Mouse (Mus musculus): ENCODE measurements around the gene Prickle1. TPM values are rescaled to one million over a fixed set of nuclear protein-coding genes. Genes with fewer than 3 reads are reported as not detected.

Prickle1 gene
- total RNA-seq, 2 experiments from 2014 or later, result 75.8 to 77.5 TPM

DNA sequence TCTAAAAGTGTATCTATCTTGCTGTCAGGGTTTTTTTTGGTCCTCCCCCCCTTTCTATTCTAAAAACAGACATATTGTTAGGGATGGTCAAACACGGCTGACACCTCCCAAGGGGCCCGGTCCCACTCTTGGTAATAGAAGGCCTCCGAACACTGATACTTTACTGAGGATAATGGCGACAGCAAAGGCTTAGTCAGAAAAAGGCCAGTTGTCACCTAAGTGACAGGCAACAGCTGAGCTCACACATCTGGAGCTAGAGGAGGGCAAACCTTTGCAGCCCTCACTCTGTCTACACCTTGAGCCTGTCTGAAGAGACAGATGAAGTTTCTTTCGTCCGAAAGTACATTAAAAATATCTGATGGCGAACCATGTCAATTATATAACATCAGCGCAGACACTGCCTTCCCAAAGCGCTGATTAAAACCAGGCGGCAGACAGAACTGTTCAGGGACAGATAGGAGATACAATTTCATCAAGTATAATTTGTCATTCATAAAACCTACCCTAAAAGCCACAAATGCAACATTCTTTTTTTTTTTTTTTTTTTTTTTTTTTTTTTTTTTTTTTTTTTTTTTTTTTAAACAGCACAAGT, 1.3 kb downstream of the Prickle1 start:
- peak in 1 of 2 experiments; percentile 44 for DNase-seq

DNA sequence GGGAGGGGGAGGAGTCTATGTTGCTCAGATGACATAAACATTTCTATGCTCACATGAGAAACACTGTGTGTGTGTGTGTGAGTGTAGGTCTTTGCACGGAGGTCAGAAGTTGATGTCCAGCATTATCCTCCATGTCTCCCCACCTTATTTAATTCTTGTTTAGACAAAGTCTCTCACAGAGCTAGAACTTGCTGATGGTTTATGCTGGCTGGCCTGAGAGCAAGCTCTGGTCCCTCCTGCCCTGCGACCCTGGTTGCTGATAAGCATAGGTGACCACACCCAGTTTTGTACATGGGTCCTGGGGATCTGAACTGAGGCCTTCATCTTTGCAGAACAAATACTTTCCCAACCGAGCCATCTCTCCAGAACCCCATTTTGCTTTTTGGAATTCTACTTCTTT, 3.1 kb downstream of the Prickle1 start:
- no peak for DNase-seq

DNA sequence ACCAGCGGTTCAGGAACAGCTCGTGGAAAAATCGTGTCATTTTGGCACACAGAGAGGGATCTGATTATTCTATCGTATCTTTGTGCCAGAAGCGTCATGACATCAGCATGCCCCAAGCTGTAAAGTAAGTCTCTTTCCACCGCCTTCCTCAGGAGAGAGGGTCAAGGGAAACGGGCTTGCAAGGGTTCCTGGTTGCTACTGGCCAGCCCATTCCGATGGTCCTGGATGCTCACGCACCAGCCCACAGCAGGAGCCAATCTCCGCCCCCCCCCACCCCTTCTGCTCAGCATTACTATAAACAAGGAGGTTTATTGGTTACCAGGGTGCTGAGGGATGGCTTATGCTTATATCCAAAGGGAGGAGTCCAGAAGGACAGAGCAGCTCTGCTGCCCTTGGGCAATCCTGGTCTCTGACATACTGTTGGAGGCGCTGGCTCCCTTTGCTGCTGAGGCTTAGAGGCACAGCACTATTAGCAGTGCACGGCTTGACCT, 3.8 kb downstream of the Prickle1 start:
- DNase-seq, result no peak

DNA sequence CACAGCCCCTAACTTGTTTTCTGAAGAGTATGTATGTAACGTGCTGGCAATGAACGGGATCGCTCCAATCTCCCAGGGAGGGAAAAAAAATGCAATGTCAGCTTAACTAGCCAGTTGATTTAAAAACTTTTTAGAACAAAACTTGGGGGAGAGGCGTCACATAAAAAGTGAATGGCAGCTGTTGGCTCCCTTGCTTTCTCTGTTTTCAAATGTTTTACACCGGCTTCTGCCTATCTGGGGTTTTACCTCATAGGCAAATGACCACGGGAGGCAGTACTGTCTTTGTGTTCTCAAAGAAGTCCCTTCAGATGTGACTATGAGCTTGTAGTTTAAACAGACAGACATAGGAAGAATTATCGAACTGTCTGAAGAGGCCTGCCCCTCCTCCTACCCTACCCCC, 4.3 kb downstream of the Prickle1 start:
- no peak for DNase-seq

DNA sequence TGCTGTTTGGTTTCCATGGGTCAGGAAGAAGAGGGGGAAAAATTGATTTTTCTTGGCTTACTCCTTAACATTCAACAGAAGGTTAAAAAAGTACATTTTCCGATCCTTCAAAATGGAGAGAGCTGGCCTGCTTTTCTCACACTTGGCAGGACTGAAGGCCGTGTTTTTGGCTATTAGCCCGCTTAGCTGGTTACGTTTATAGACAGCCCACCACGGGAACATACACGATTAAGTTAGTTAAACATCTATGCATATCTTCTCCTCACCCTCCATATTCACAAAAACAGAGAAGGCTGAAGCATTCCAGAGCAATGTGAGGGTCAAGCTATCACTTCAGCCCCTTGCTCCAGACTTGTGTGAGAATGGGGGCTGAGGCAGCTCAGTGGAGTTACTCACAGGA, 7.3 kb downstream of the Prickle1 start:
- DNase-seq, result no peak

DNA sequence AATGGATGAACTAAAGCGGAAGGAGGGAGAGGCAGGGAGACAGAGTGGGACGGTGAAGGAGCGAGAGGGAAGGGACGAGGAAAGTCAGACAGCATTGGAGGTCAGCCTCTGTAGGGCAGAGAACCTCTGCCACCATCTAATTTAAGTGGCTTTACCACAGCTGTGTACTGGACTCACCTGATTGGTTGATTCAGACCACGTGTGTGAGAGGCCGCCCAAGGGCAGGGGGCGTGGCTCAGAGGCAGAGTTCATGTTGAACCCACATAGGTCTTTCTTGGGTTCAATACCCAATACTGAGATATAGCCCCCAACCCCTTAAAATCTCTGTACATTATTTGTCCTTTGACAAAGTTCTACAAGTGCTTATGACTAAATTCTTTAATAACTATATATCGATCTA, 8.0 kb downstream of the Prickle1 start:
- no peak for DNase-seq

DNA sequence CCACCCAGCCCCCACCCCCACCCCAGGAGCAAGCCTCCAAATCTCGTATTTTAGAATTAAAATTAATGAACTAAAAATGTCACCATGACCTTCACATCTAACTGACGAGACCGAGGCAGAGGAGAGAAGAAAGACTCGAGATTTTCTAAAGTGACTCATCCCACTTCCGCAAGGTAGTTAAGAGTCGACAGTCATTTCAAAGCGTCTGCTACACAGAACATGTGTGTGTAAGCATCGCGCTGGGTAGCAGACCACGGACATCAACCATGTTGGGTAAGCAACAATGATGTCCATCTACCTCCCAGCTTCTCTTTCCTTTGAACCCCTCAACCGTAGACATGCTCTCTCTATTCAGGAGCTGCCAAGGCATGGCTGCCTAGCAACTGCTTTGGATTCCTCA, 12.6 kb downstream of the Prickle1 start:
- no peak for DNase-seq

DNA sequence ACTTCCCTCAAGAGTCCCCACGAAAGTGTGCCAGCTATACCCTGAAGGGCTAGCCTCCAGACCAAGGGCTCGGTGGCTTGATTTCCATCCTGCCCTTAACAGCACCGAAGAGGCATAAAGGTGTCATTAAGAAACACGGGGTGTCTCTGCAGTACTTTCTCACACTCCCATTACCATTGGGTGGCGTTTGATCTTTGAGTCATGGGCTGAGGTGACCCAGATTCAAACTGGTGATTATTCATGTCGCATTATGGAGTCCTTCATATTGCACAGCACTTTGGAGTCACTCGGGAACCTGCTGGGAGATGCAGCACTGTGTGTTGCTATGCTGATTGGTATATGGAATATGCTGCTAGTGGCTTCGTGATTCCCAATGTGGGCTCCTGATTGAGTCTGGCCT, 14.0 kb downstream of the Prickle1 start:
- DNase-seq, result no peak

DNA sequence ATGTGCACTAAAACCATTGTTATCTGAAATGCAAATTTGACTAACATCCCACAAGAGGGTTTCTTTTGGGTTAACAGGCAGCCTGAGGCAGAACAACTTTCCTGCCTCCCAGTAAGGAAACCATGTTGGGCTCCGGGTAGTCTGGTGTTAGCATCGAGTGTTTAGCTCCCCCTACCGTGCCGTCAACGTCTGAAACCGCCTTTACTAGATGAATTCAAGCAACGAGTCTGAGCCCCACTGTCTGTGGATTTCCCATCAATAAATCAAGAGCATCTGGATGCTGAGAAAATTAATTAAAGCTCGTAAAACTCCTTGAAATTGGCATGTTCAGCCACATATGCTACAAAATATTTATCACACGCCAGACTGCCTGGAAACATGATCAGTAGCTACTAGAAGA, 15.8 kb downstream of the Prickle1 start:
- no peak for DNase-seq

DNA sequence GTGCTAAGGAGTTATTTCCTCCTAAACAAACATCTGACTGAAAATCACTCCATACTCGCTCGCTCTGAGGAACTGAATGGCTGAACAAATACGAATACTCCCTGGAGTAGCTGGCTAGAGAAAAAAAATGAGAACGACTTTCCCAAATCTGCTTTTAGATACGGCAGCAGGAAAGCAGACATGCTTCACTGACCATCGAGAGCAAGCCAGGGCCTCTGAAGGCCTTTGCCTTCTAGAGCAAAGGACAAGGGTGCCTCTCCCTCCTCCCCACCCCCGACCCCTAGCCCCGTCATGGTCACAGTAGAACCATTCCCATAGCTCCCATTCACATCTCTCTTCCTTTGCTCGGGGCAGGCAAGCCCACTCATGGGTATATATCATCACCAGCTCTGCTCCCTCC, 16.6 kb downstream of the Prickle1 start:
- no peak for DNase-seq

DNA sequence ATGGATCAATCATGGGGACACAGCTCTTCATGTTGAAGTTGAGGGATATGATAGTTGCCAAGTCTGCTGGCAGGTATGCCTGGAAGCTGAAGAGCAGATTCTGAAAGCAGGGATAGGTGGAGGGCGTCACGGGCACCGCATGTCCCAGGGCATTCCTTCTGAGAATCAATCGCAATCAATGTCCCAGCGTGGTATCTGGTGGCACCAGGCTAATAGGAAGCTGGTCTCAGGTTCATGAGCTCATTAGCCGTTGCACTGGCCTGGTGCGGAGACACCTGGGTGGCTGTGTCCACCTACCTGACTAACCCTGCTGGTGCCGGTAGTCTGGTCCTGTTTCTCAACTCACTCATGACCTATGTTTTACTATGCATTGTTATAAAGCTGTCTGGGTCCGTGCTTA, 19.3 kb downstream of the Prickle1 start:
- no peak for DNase-seq

DNA sequence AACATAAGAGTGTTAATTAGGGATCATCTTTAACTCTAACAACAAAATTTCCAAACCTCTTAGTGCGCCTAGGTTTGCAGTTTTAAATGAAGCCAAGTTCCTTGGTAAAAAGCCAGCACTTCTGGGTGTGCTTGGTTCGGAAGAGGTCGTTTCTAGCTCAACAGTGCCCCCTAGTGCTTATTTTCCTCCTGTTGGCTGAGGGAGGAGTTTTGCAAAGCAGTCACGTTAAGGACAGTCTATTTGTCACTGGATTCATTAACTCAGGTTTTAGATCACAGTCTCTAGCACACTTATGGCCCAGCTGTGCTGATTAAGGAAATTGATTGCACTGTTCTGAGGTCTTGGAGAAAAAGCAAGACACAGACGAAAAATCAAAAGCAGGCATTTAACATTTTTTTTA, 19.8 kb downstream of the Prickle1 start:
- DNase-seq, result peak; percentile 50 to 71

DNA sequence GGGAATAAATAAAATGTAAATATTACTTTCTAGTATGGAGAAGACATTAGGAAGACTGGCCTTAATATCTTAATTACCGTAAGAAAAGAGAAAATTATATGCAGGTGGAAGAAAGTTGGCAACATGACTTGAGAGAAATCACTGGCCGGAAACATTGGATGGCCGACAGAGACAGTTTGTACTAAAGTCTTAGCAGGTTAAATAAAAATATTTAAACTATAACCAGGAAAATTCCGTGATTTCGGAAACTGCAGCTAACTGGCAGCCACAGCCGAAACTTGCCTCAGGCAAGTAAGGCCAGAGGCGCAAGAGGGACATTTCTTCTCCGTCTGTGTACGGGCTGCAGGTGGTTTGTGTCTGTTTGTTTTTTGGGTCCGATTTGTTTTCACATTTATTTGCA, 22.8 kb downstream of the Prickle1 start:
- no peak for DNase-seq

DNA sequence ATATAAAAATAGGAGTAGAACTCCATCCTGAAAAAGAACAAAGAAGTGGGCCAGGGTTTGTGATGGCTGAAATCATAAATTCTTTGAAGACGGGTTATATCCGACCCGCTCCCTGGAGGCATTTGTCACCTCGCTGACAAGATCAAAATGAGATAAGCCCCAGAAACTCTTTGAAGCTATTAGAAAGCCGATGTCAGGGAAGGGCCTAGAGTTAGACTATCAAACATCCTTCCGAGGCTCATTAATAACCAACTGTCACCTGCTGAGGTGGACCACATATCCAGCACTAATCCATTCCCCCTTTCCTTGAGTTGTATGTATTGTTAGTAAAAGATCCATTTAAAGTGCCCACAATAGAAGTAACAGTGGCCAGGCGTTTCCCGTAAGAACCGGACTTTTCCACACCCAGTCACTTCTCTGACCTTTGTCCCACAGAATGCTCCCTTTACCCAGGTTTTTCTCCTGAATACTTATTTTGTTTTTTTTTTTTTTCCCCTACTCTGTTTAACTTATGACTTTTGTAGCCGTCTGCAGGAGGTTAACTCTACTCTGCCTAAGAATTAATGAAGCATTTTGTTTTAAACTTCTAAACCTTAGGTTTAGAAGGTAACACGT, 24.7 kb downstream of the Prickle1 start:
- DNase-seq, result no peak

DNA sequence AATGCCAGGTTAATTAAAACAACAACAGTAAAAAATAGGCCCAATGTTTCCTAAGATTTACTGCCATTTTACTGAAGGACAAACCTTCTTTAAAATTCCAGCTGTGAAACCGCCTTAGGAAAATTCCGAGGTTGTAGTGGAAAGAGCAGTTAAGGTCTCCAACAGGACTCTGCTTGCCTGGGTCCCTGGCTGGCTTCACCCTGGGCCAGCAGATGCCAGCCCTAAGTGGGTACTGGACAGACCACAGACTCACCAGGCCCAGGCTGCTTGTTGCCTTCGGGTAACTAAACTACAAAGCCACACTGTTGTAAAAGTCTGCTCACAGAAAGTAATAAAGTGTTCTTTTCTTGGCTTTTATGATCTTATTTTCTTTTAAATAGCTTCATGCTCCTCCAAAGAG, 26.8 kb downstream of the Prickle1 start:
- no peak for DNase-seq

DNA sequence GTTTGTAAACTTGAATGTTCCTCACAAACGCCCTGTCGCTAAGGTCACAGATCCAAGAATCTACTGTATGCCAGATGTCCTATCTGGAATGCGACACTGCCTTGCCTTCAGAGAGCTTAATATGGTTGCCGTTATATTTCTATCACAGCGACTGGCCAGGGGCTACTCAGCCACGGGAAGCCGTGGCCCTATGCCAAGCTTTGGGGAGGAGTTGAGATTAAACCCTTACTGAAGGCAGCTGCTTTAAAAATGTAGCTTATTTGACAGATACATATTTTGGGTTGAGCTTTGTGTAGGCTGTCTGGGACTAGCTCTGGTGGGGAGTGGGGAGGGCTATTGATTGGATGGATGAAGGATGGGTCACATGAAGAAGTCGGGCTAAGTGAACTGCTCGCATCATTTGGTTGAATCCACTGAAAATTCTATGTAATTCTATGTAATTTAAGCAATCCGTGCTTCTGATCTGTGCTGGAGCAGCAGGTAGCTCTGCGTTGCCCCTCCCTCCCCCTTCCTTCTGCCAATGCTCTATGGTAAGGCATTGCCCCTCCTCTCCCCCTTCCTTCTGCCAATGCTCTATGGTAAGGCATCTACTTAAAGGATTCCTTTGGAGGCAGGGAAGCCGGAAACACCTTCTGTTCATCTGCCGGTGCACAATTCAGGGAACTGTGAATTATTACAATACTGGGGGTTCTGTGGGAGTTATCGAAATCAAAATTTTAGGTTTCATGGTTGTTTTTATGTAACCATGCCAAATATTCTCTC, 28.0 kb downstream of the Prickle1 start:
- DNase-seq, result no peak

DNA sequence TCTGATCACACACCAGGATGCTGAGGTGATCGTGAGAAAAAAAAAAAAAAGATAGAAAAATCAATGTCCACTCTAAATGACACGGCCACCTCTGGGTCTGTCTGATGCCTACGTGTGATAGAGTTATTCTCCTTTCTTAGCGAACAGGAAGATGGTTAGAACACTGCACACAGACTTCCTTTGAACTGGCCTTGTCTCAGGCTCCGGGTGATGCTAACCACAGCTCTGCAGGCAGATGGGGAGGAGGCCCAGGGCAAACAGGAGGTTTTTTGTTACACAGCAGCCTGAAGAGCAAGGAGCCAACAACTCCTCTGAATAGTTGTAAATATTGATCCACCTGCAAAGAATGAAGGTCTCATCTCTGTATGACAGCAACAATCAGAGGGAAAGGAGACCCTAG, 32.2 kb downstream of the Prickle1 start:
- DNase-seq, result no peak

DNA sequence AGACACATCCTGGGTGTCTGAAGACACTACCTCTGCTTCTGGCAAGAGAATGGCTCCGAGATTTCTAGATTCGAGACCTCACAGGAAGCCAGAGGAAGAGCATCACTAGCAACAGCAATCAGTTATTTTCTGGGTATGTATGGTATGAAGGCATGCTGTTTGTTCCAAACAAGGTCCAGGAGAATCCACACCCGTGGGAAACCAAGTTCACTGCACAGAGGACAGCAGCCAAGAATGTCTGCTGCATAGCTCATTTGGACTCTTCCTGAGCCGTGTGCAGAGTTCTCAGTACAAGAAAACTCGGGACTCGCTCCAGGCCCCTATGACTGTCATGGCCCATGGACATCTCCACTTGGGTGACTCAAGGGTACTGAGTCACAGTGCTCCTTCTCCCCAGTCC, 34.2 kb downstream of the Prickle1 start:
- no peak for DNase-seq

DNA sequence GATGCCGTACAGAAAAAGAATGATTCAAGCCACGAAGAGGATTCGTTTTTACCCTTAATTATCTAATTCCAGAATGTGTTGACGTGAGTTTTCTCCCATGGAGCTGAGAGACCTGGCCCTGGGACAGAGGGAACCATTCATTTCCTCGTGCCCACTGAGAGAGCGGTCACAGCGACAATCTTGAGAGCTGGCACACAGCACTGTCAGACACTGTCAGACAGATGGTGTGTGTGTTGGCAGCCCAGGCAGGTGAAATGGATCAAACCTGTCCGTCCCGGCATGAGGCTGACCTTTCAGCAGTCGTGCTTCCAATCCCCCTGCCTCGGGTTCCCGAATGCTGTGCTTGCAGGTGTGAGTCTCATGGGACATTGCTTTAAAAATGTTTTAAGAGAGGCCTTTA, 37.3 kb downstream of the Prickle1 start:
- DNase-seq, result no peak

DNA sequence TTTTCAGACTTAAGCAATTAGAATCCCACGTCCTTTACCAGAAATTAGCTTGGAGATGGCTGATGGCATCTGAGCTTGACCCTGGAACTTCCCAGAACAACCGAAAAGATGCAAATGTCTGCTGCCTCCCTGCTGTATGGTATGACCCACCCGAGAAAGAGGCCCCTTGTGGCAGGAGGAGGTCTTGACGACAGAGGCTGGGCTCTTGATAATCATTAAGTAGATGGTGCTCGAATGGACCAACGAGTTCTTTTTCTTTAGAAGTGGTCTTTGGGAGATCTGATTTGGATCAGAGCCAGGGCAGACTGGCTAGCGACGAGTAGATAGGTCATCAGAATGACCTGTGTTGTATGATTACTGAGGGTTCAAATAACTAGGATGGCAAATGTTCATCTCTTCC, 40.0 kb downstream of the Prickle1 start:
- DNase-seq, result no peak

DNA sequence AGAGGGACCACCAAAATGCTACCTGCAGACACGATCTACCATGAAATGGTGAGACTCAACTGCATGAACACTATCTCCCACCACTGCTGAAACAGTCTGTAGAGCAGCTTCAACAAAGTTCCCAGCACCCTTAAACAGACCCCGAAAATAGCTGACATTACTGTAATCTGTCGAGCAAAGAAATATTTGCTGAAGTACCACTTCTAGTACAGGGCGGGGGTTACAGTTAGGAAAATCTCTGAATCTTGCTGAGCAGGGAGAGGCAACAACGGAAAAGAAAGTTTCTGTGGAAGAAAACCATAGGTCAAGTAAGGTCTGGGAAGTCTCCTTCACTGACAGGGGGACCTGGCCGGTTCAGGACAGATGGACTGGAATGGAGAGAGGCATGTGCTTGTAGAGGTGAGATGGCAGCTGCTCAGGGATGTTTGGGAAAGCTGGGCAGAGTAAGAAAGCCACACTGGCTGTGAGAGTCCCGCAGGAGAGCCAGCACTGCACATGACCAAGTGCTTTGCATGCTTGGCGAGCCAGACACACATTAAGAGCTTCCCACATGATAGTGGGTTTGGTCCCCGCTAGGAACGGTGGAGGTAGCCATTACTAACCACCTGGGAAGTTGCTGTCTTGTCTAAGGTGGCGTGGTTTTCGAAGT, 41.4 kb downstream of the Prickle1 start:
- DNase-seq, result no peak

DNA sequence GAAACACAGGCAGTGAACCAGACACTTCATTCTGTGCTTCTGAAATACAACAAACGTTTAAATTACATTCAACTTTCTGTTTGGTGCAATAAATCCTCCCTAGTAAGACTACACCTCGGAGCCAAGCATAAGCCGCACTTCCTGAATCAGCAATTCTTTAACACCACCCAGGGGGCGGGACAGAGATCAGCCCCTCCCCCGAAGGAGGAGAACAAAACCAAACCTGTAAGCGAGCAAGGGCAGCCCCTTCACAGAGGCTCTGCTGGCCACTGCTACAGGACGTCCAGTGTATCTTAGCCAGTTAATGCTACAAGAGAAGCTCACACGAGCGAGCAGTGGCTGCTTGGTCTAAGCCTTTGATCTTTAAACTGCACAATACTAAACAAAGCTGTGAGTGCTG, 43.5 kb downstream of the Prickle1 start:
- DNase-seq, result no peak

DNA sequence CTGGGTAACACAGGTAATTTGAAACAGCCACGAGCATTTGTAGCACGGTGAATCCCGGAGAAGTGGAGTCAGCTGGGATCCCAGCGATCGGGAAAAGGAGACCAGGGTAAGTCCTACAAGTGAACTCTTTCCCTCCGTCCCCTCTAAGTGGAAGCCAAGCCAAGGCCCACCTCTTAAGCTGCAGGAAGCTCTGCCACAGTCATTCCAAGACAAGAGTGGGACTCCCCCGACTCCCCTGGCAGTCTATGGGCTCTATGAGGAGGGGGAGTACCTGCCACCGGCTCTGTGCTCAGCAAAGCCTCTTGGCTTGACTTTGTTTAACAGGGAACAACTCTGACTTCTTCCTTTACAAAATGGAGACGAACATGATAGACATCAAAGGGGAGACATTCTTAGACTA, 47.4 kb downstream of the Prickle1 start:
- DNase-seq, result no peak

DNA sequence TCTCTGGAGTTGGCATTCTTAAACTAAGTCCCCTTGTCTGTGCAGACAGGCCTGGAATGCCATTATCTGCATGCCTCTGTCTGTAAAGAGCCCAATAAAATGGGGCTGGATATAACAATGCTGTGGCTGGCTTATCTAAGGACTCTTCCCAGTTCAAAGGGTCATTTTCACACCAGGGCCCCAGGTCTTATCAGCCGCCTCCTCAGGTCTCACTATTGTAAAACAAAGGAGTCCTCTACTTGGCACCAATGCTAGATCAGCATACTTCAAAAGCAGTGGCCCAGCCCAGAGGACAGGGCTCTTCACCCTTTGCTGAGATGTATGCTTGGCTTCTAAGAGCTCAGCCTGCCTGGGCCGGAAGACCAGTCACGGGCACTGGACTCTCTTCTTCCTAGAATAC, 56.3 kb downstream of the Prickle1 start:
- no peak for DNase-seq

Data from layer of hippocampus, postnatal 36 days (tissue).